Comparison of ENCODE assay signal across 19 mouse cellular contexts in genomic region chr16:38681313-38681712, GRCm38 (mm10).
"Had no signal": no experiment of that assay in that cellular context is flagged by ENCODE, and none has a peak within 500 bp of the region (broad histone marks: within the 10 kb centered on the region; RNA-seq: fewer than 3 reads in every experiment).

No protein-coding gene starts in this region.

- H3K27me3 ChIP-seq: midbrain, embryonic 12.5 days; neural tube, embryonic 13.5 days; neural tube, embryonic 15.5 days had no signal

- ATAC-seq: midbrain, embryonic 16.5 days had no signal

- H3K27ac ChIP-seq: midbrain, embryonic 10.5 days; midbrain, embryonic 12.5 days; neural tube, embryonic 13.5 days; neural tube, embryonic 15.5 days had no signal

- DNase-seq: lung, adult 18-20 months; lung, embryonic 14.5 days; lung, postnatal 10 days; lung, postnatal 4 days; midbrain, embryonic 14.5 days; retina, postnatal 1 day; right cerebral cortex, adult 18-20 months; right cerebral cortex, postnatal 25 days; right cerebral cortex, postnatal 4 days; spleen, adult 18-20 months; thymus, adult 18-20 months; thymus, postnatal 14 days; thymus, postnatal 4 days had no signal

- H3K4me2 ChIP-seq: lung, embryonic 14.5 days; midbrain, embryonic 12.5 days; neural tube, embryonic 13.5 days; neural tube, embryonic 15.5 days had no signal

- H3K4me3 ChIP-seq: midbrain, embryonic 10.5 days; midbrain, embryonic 12.5 days; myocyte; neural tube, embryonic 13.5 days; neural tube, embryonic 15.5 days had no signal

- H3K36me3 ChIP-seq: midbrain, embryonic 10.5 days; midbrain, embryonic 12.5 days; neural tube, embryonic 13.5 days; neural tube, embryonic 15.5 days had no signal

- H3K9me3 ChIP-seq: midbrain, embryonic 10.5 days; midbrain, embryonic 12.5 days; neural tube, embryonic 13.5 days; neural tube, embryonic 15.5 days had no signal

- H3K4me1 ChIP-seq: midbrain, embryonic 12.5 days; neural tube, embryonic 15.5 days had no signal

- H3K9ac ChIP-seq: lung, embryonic 14.5 days; midbrain, embryonic 12.5 days; neural tube, embryonic 13.5 days; neural tube, embryonic 15.5 days had no signal
